Mouse (Mus musculus) forebrain, embryonic 11.5 days (tissue): Measurements from ENCODE around the gene Iqcc. TPM values are rescaled to one million over a fixed set of nuclear protein-coding genes. Genes with fewer than 3 reads are reported as not detected.

Experiments used
- ATAC-seq: fragments of 200-750 bp; cut with Nextera tagmentation; replicated peaks from 2 replicates; pipeline ENCODE4 v1.8.0; 2017; ENCODE audit warnings: moderate TSS enrichment; ENCODE audit not compliant: low FRiP score
- DNase-seq: peaks from one replicate; pipeline ENCODE4 v3.0.0-alpha.2; 2017; ENCODE audit warnings: low spot score
- H3K27ac ChIP-seq: fragments of 300-500 bp; sonication (generic); 2 replicates; pipeline ENCODE4 v1.5.1; 2014; ENCODE audit warnings: low read depth, low read length
- H3K27me3 ChIP-seq: fragments of 300-500 bp; sonication (generic); 2 replicates; pipeline ENCODE4 v1.6.1; 2014; ENCODE audit warnings: mild to moderate bottlenecking, low read length, mixed read lengths; ENCODE audit not compliant: control insufficient read depth, insufficient read depth
- H3K36me3 ChIP-seq: fragments of 300-500 bp; sonication (generic); 2 replicates; pipeline ENCODE4 v1.6.1; 2014; ENCODE audit warnings: mild to moderate bottlenecking, low read length, moderate library complexity, mixed read lengths; ENCODE audit not compliant: control insufficient read depth, insufficient read depth
- H3K4me1 ChIP-seq: fragments of 300-500 bp; sonication (generic); replicated peaks from 2 replicates; pipeline ENCODE4 v1.6.1; 2014; ENCODE audit warnings: low read length, mixed read lengths; ENCODE audit not compliant: control insufficient read depth, insufficient read depth
- H3K4me2 ChIP-seq: fragments of 300-500 bp; sonication (generic); 2 replicates; pipeline ENCODE4 v1.6.1; 2014; ENCODE audit warnings: low read depth, mild to moderate bottlenecking, low read length, moderate library complexity, mixed read lengths; ENCODE audit not compliant: severe bottlenecking
- H3K4me3 ChIP-seq: fragments of 300-500 bp; sonication (generic); 2 replicates; pipeline ENCODE4 v1.5.1; 2014; ENCODE audit warnings: low read depth, low read length
- H3K9ac ChIP-seq: fragments of 300-500 bp; sonication (generic); 2 replicates; pipeline ENCODE4 v1.6.1; 2014; ENCODE audit warnings: low read length
- H3K9me3 ChIP-seq: fragments of 300-500 bp; sonication (generic); 2 replicates; pipeline ENCODE4 v1.6.1; 2016; ENCODE audit warnings: low read length, mixed read lengths; ENCODE audit not compliant: control insufficient read depth
- WGBS: fragments of 180-500 bp; shearing (Covaris S2); extraction: QIAGEN DNeasy Blood & Tissue Kit; methylation state at CpG from one replicate; pipeline ENCODE4 v1.1.7; 2014; 5-methylcytosine and 5-hydroxymethylcytosine counted together
- polyA plus RNA-seq: library from polyadenylated mRNA; unstranded; fragments of >200 nt; fragmentation: Nextera tagmentation; extraction: Ambion mirVana; gene quantifications from 2 replicates; pipeline ENCODE4 v1.2.1, GENCODE M21; 2014

Iqcc gene
- polyA plus RNA-seq, 1 experiment from 2014 or later, result 27.2 TPM

GRCm38 (mm10) chr4:129618031-129618430 lies 868 bp downstream of the Iqcc start:
- Histone ChIP-seq H3K9ac (peak overlapping the region; percentile 90), H3K27me3 (no peaks in the 10 kb centered on the region), H3K36me3 (peaks cover 3% of the 10 kb centered on the region; the same call in 1 of the 2 replicates), H3K9me3 (no peaks in the 10 kb centered on the region), H3K4me3 (peak overlapping the region; percentile 65), H3K27ac (no peak overlapping the region), H3K4me2 (peak overlapping the region; percentile 93), H3K4me1 (peaks cover 11% of the 10 kb centered on the region)
- ATAC-seq, result no peak
- DNase-seq, result no peak
- WGBS, result 98% methylated on average over 5 of the region's 5 CpGs

DNA sequence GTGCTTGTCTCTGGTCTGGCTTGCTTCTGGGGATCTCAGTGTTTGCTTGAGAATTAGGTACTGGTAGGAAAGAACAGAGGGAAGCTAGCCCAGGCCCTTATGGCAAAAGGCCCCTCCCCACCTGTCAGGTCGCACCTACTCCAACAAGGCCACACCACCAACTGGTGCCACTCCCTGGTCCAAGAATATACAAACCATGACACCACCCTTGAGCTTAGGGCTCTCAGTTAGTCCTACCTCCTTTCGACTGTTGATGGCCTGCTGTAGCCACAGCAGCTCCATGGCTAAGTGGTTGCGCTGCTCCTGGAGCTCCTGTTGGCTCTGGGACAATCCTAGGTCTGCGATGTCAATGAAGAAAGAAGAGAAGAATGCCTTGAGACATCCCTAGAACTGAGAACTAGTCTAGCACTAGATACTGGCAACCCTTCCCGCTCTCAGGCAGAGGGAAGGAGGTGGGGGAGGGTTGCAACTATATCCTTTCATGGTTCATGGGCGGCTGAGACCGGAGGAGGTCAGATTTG lies 1.7 kb downstream of the Iqcc start:
- Histone ChIP-seq H3K27me3 (no peaks in the 10 kb centered on the region), H3K4me3 (no peak overlapping the region), H3K4me1 (peaks cover 7% of the 10 kb centered on the region), H3K4me2 (no peak overlapping the region), H3K9ac (no peak overlapping the region), H3K36me3 (peaks cover 3% of the 10 kb centered on the region; the same call in 1 of the 2 replicates), H3K9me3 (no peaks in the 10 kb centered on the region), H3K27ac (no peak overlapping the region)
- DNase-seq (no peak), ATAC-seq (no peak)
- WGBS, result 96% methylated on average over 7 of the region's 7 CpGs

DNA sequence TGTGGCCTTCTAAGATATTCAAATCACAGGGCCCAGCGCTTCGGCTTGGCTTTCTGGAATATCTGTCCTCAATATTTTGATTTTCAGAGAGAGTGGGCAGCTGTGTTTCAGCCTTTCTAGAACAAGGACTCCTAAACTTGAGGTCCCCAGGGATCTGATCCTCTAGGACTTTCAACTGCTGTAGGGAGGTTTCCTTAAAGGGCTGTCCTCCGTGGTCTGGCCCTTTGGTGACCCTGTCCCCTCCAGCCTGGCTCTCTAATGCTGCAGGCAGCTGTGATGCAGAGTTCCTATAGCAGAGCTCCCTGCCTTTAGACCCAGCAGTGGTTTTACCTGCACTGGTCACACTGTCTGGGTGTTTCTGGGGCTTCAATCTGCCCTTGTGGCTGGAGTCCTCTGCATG lies 2.3 kb downstream of the Iqcc start:
- Histone ChIP-seq H3K27ac (no peak overlapping the region), H3K4me2 (no peak overlapping the region), H3K27me3 (no peaks in the 10 kb centered on the region), H3K9me3 (no peaks in the 10 kb centered on the region), H3K4me3 (no peak overlapping the region), H3K4me1 (peaks cover 7% of the 10 kb centered on the region), H3K9ac (no peak overlapping the region), H3K36me3 (peaks cover 3% of the 10 kb centered on the region; the same call in 1 of the 2 replicates)
- no peak for ATAC-seq
- no peak for DNase-seq
- 95% methylated on average over 3 of the region's 3 CpGs for WGBS

GRCm38 (mm10) chr4:129615801-129616290 lies 3.1 kb downstream of the Iqcc start:
- H3K4me1 ChIP-seq, result peaks cover 7% of the 10 kb centered on the region
- DNase-seq (no peak), ATAC-seq (no peak)
- H3K9me3 ChIP-seq, result no peaks in the 10 kb centered on the region
- H3K36me3 ChIP-seq, result peaks cover 3% of the 10 kb centered on the region; the same call in 1 of the 2 replicates
- 91% methylated on average over 9 of the region's 9 CpGs for WGBS
- H3K27me3 ChIP-seq, result no peaks in the 10 kb centered on the region
- no peak overlapping the region for H3K4me3 ChIP-seq
- no peak overlapping the region for H3K4me2 ChIP-seq
- no peak overlapping the region for H3K9ac ChIP-seq
- no peak overlapping the region for H3K27ac ChIP-seq

GRCm38 (mm10) chr4:129614093-129614492 lies 4.8 kb downstream of the Iqcc start, which contains the start of gene Dcdc2b:
Gene Dcdc2b, minus strand, starts transcription at chr4:129614257.
- Histone ChIP-seq H3K9me3 (no peaks in the 10 kb centered on the region), H3K27me3 (no peaks in the 10 kb centered on the region), H3K4me2 (no peak within 1 kb of the TSS), H3K9ac (no peak within 1 kb of the TSS), H3K36me3 (peaks cover 3% of the 10 kb centered on the region; the same call in 1 of the 2 replicates), H3K4me1 (peaks cover 7% of the 10 kb centered on the region), H3K4me3 (no peak within 1 kb of the TSS), H3K27ac (no peak within 1 kb of the TSS)
- ATAC-seq (no peak), DNase-seq (no peak)
- 84% methylated on average over 6 of the region's 6 CpGs for WGBS

- no peak for ATAC-seq
- Histone ChIP-seq H3K27me3 (no peaks in the 10 kb centered on the region), H3K4me3 (no peak overlapping the region), H3K9me3 (no peaks in the 10 kb centered on the region), H3K4me2 (no peak overlapping the region), H3K9ac (no peak overlapping the region), H3K27ac (no peak overlapping the region), H3K36me3 (peaks cover 4% of the 10 kb centered on the region; the same call in 1 of the 2 replicates), H3K4me1 (no peaks in the 10 kb centered on the region)
- DNase-seq, result no peak
- WGBS, result 55% methylated on average over 4 of the region's 4 CpGs
Measured at GRCm38 (mm10) chr4:129610472-129610871, 8.4 kb downstream of the Iqcc start.

- H3K27ac ChIP-seq, result no peak overlapping the region
- ATAC-seq, result no peak
Measured at GRCm38 (mm10) chr4:129610026-129610425, 8.9 kb downstream of the Iqcc start.

GRCm38 (mm10) chr4:129609139-129609631 lies 9.7 kb downstream of the Iqcc start:
- Histone ChIP-seq H3K27me3 (no peaks in the 10 kb centered on the region), H3K4me3 (no peak overlapping the region), H3K4me1 (no peaks in the 10 kb centered on the region), H3K4me2 (no peak overlapping the region), H3K36me3 (peaks cover 4% of the 10 kb centered on the region; the same call in 1 of the 2 replicates), H3K9ac (no peak overlapping the region), H3K27ac (no peak overlapping the region), H3K9me3 (no peaks in the 10 kb centered on the region)
- DNase-seq, result no peak
- no peak for ATAC-seq
- WGBS, result 86% methylated on average over 12 of the region's 12 CpGs

More at GRCm38 (mm10) chr4:129610026-129610425, 8.9 kb downstream of the Iqcc start:
- Histone ChIP-seq H3K4me2 (no peak overlapping the region), H3K27me3 (no peaks in the 10 kb centered on the region), H3K9me3 (no peaks in the 10 kb centered on the region), H3K4me1 (no peaks in the 10 kb centered on the region), H3K36me3 (peaks cover 4% of the 10 kb centered on the region; the same call in 1 of the 2 replicates), H3K4me3 (no peak overlapping the region), H3K9ac (no peak overlapping the region)
- no peak for DNase-seq
- WGBS, result 91% methylated on average over 4 of the region's 4 CpGs
